Mouse (Mus musculus): ENCODE measurements around the gene Ttc13.

Gene Ttc13

DNA sequence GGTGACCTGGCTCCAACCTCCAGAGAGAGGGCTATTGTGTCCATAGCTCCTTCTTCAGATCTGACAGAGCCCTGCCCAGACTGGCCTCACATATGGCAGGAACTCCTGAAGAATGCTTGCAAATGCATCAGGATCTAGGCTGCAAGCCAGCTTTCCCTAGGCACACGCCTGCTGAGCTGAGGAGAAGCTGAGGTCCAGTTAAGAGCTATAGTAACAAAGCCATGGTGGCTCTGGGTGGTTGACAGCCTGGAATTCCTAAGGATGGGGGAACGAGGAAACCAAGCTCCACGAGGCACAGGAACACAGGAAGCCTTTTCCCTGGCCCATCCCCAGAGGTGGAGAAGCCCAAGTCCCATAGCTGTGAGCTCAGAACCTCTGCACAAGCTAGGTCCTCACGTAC, 69.2 kb downstream of the Ttc13 start:
- peak; percentile 76 for DNase-seq

DNA sequence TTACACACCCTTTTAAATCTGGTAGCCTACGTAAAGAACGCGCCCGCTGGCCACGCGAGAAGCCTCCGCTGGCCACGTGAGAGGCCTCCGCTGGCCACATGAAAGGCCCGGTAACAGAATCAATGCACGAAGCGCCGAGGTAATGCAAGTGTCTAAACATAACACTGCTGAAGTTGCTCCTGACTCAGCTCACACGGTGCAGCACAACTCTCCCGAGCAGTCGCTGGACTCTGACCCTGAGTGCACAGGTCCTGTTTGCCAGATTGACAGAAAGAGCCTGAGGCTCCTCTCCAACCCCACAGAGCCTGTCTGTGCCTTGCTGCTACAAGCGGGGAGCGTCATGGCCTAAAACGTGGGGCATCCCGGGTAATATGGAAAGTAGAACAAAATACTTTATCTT, 70.0 kb downstream of the Ttc13 start:
- DNase-seq, result no peak

DNA sequence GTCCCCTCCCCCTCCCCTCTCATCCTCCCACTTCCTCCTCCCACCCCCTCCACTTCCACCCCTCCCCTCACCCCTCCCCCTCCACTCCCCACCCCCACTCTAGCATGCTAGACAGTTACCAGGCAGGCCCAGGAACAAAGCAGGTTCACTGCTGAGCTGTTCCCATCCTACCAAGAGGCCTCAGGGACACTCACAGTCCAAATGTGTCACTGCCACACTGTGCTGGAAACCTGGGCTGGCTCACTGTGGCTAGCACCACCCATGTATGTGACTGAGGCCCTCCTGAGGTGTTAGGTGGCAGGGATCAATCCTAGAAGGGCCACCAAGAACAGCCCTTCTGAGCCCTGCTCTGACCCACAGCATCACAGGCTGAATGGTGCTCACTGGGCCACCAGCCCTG, 73.5 kb downstream of the Ttc13 start:
- DNase-seq, result no peak

DNA sequence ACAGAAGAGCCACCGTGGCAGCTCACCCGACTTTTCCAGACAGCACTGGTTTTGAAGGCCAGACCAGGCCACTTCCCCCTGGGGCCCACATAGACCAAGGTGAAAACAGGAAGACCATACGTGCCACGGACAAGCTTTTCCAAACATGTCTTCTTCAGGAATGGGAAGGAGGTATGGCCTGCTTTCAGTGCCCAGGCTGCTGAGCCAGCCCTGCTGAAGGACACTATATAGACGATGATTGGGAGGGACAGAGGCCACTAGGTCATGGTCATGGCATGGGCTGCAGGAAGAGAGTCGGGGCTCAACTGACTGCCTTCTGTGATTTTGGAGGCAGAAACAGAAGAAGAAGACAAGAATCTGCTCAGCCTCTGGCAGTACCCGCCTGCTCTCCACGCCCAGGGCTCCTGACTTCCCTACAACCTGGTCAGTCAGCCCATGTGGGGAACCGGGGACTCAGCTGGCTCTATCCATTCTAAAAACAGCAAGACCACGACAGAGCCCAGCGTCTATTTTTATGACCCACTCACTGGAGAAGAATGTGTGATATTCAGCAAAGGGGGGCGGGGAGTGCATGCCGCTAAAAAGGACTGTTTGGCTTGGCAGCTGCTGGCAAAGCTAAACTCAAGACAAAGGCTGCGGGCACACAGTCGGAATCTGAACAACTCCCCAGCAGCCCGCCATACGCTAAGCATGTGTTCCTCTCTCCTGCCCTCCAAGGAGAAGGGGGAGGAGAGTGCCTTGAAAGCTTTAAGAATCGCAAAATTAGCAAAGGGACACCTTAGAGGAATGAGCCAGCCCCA, 78.0 kb downstream of the Ttc13 start:
- DNase-seq, result peak; percentile 98

DNA sequence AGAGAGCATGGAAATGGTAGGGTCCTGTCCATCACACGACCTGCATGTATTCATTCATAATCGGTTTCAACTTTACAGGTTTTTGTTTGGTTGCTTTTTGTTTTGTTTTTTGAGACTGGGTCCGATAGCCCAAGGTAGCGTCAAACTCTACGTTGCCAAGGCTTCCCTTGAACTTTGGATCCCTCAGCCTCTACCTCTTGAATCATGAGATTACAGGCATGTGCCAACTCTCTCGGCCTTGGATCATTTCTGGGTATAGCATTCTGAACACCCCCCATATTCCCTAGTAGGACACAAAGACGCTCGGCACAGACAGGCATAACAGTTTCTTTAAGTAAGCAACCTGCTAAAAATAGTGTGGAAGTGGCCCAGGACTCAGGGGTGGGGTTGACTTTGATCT, 80.2 kb downstream of the Ttc13 start:
- DNase-seq, result no peak

GRCm38 (mm10) chr8:124635247-124635502, 86.6 kb downstream of the Ttc13 start:
- peak; percentile 81 for DNase-seq

DNA sequence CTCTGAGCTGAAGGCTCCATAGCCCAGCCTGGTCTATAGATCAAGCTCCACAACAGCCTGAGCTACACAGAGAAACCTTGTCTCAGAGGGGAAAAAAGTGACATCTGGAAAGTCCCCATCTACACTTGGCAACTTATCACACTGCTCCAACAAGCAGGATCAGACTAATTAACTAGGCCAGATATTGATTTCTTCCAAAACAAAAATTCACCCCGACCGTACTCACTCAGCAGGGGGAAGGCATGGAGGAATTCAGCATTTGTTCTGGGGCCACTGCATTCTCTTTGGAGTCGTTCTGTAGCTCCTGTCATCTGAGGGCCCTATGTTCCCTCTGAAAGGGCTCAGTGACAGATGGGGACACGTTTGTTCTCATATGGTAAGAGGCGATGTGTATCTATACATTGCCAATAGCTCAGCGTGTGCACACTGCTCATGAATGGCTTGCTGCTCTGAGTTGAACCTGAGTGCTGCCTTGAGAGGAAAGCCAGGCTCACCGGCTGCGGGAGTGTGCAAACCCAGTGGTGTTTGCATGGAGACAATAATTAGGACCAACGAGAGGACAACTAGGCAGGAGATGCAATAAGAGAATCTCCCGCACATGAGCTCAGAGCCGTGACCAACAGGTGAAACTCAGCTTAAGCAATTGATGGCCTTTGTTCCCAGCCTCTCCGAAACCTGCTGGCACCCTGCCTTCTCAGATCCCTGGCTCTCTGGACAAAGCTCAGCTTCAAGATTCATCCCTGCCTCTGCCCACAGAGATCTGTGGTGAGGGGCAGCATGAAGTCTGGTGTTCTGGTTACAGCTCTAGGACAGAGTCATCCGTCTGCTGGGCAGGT, 87.2 kb downstream of the Ttc13 start:
- DNase-seq, result peak; percentile 85

DNA sequence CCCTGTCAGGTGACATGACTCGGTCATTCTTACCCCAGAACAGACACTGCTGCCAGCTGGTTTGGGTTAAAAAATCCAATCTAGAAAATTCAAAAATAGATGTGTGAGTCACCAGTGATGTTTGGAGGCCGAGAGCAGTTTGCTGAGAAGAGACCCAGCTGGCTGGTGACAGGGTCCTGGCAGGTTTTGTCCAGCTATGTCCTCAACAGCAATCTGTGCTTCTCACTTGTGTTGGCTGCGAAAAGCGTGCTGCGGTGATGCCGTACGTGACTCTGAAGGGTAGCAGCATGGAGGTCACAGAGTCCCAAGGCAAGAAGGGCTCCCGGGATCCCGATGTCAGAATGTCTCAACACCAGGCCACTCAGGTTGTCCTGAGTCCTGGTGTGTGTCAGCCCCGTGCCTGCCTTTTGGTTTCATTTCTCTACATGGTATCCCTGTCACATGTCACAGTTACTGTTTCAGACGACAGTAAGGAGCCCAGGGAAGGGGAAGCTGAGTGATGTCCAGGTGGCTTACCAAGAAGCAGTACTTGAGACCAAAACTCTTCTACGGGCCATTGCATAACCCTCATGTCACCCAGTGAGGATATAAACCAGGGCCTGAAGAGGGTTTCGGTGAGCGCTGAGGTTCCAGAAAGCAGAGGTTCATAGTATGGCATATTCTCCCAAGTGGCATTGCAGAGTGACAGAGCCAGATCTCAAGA, 88.6 kb downstream of the Ttc13 start:
- DNase-seq, result peak; percentile 99

DNA sequence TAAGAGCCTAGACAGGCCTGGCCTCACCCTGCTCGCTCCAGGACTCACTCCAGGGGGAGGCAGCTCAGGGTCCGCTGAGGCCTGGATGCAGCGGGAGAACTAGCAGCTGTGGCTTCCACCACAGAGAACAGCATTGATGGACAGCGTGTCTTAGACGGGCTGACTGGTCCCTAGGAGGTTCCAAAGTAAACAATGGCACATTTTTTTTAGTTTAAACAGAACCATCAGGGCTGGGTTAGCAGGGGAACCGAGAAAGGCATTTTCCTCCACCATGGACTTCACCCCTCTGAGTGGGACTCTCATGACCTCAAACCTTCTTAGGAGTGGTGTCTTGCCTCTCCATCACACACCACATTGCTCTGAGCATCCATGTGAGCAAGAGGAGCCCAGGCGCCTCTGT, 89.8 kb downstream of the Ttc13 start:
- DNase-seq, result peak; percentile 94

DNA sequence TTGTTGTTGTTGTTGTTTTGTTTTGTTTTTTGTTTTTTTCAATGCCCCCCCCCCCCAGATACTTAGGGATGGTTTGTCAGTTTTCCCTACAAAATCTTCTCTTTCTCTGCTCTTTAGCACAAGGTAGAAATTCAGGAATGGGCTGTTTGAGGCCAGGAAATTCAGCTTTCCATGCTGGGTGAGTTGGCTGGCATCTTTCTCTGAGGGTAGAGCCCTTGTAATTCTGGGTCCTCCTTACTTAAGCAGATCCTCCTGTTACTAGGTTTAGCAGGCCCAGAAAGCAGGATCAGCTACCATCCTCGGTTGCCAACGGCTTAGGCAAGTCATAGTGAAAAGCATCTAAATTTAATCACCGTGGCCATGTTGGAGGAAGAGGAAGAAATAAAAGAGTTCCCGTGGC, 90.9 kb downstream of the Ttc13 start:
- DNase-seq, result no peak

DNA sequence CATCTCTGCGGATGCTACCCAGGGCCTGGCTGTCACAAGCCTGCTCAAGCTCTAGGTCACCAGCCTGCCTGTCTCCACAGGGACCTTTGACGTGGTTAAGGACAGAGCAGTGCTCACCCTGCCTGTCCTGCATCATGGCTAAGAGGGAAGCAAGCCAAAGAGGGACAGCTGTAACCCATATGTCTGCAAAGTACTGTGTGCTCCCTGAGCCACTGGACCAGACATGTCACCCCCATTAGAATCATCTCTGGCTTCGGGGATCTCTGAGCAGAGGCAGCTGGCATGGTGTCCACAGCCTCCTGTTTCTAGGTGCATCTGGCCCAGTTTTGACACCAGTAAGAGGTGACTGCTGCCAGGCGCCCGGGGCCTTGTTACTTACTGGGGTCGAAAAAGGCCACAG, 91.3 kb downstream of the Ttc13 start:
- peak; percentile 97 for DNase-seq

DNA sequence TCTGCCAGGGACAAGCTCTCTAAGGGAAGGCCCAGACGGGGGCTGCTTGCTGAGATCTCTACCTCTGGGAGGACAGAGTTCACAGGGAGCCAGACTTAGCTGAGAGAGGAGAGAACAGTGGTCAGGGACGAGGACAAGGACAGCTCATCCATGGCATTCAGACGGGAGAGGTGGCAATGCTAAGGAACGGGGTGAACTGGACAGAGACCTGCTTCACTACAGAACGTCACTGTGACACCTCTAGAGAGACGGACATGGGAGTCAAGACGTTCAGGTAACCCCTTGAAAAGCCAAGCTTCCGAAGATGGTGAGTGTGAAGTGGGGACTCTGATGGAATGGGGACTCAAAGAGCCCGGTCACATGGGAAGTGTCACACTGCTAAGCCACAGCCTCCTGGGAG, 95.5 kb downstream of the Ttc13 start:
- DNase-seq, result peak; percentile 75

All from heart, adult 11 months (tissue).